Mouse (Mus musculus) G1E (cell line): ENCODE data around the gene Gm9803.

Experiments used
- CTCF ChIP-seq: IDR thresholded peaks from 2 replicates; pipeline ENCODE4 v1.5.1; 2012; ENCODE audit warnings: low read depth, low read length, inconsistent platforms, mixed read lengths
- GATA1 ChIP-seq: IDR thresholded peaks from 2 replicates; pipeline ENCODE4 v1.6.1; 2012; ENCODE audit warnings: borderline replicate concordance, low read length, inconsistent platforms, mixed read lengths
- POLR2AphosphoS5 ChIP-seq: IDR thresholded peaks from 2 replicates; pipeline ENCODE4 v1.6.1; 2012; ENCODE audit warnings: low read depth, low read length, inconsistent platforms; ENCODE audit not compliant: insufficient replicate concordance
- TAL1 ChIP-seq: conservative IDR thresholded peaks from 2 replicates; pipeline ENCODE4 v1.6.1; 2012; ENCODE audit warnings: low read depth, low read length, inconsistent platforms, mixed read lengths

GRCm38 (mm10) chr10:43480227-43480849 lies 43.5 kb upstream of the Gm9803 start:
- TF ChIP-seq CTCF (no peak), TAL1 (no peak), GATA1 (no peak), POLR2AphosphoS5 (no peak)
